Mouse (Mus musculus): ENCODE measurements at regions not wholly inside any gene's neighbourhood (a gene's known extent, or its start where the extent isn't known, plus 50 kb on each side); places are given as distances from the start of the nearest gene placed in this dataset.

DNA sequence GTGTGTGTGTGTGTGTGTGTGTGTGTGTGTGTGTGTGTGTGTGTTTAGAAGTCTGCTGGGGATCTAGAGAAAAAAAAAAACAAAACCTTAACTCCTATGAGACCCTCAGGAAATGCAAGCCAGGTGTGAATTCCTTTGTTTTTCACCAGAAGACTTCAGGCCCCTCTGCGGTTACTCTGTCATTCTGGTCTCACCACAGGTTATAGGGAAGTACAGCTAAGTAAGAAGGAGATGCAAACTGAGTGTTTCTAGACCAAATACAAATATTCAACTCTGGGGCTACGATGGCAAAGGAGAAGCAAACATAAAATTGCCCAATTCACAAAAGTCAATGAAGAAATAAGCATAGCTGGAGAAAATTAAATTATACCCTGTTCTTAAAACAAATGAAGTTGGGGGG is 54.9 kb upstream of the Basp1 start:
- DNase-seq, result no peak

DNA sequence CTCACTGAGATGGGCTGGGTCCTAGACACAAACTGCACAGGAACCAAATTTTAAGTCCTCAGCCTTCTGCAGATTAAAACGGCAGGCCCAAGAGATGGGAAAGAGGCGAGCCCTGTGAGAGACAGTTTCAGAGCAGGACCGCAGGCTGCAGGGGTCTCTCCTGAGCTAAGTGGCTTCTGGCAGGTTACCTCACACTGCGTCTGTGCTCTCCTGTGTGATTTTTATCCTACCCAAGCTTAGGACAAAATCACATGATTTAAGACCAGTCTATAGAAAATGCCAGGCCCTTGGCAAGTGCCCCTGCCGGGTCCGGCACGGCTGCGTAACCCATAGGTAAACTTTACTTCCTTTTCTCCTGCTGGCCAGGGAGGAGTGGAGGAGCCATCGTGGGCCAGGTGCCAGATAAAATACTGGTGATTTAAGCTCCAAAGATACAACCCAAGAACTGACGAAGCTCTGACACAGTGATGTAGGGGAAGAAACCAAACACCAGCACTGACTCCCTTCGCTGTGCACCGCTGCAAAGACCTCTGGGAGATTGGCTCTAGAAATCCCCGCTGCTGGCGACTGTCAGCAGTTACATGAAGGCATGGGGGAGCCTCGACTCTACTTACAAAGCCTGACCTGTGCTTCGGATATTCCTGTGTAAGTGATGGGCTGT is 55.8 kb upstream of the Basp1 start:
- no peak for DNase-seq

DNA sequence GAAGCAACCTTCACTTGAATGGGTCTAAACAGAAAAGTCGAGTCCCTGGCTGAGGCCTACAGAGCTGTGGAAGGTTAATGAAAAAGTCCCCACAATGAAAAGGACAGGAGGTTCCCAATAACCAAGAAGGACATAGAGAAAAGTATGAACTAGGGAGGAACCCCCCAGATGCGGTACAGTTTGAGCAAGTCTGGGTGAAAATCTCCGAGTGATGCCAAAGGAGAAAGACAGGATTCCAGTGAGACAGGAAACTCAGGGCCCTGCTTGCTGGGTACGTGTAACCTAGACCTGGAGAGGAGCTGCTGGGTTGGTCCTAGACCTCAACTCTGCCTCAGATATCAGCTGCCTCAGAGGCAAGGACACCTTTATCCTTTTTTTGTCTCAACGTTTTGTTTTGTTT is 57.8 kb upstream of the Basp1 start:
- no peak for DNase-seq

DNA sequence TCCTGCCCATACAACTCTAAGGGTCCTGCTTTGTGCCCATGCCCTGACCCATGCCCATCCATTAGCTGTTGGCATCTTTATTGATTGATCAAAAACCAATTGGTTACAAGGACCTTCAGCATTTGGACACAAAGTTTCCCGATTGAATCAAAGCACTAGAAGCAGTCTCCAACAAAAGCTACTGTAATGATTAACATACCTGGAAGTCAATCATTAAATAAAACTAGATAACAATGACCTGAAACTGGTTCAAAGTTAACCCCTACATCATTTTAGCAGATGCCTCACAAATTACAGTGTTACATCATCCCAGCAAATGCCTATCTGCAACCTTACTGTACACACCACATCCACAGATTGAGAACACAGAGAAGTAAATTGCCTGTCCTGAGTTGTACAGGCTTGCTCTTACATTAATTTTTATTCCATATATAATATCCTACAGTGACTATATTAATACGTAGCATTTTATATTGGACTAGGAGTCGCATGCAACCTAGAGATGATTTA is 59.7 kb upstream of the Basp1 start:
- no peak for DNase-seq

DNA sequence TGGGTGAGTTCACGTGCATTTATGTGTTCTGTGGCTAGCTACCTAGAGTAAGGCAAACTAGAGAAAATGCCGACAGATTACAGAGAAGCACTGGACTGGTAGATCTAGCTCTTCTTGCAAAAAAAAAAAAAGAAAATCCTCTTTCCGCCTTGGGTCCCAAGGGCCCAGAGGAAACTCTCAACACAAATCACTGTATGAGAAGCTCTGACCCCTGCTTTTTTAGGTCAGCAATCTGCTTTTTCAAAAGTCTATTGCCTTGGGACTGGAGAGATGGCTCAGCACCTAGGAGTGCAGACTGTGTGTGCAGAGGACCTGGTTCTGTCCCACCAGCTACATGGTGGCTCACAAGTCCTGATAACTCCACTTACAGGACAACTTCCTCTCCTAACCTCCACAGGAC is 60.5 kb upstream of the Basp1 start:
- DNase-seq, result peak; percentile 23 to 56

DNA sequence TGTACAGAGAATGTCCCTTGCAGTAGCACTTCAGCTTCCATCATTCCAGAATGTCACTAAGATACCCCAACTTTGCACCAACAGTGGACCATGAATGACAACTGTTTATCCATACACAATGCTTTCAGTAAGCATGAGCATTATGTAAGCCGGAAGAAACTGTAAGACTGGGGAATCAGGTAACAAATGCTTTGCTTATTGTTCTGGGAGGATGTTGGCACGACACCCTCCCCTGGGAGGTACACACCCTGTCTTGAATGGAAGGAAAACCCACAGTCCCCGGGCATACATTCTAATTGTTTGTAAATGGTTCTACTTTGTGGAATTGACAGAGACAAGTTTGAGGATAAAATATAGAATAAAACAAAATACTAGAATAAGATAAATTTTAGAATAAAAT is 69.0 kb upstream of the Basp1 start:
- DNase-seq, result peak; percentile 54 to 67

DNA sequence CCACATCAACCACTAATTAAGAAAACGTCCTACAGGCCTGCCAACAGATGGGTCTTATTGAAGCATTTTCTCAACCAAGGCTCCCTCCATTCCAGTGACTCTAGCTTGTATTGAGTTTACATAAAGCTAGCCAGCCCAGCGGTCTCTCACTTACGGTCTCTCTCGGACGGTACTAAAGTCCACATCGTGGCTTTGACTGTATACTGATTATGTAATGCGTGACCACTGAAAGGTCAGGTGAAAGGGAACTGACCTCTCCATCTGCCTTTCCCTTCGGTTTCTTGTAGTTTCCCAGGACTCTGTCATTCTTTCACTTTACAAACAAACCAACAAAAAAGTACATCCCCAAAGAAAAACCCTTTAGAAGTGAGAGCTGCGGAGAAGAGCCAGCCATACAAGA is 71.8 kb upstream of the Basp1 start:
- peak; percentile 28 to 64 for DNase-seq

DNA sequence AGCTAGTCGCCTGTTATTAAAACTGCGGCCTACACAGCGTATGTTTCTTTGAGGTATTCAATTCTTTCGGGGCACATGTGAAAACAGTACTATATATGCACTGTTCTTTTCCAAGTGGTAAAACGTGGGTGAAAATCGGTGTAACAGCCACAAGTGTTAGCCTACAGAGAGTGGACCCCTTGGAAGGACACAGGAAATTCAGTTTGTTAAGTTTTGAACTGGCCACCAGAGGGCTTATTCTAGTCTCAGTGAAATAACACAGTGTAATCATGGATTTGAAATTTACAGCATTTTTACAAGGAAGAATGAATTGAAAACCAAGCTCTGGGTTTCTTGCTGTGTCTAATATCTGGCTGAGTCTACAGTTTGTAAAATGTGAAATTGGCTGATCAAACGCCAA is 72.6 kb upstream of the Basp1 start:
- peak in 1 of 2 experiments; percentile 26 for DNase-seq

DNA sequence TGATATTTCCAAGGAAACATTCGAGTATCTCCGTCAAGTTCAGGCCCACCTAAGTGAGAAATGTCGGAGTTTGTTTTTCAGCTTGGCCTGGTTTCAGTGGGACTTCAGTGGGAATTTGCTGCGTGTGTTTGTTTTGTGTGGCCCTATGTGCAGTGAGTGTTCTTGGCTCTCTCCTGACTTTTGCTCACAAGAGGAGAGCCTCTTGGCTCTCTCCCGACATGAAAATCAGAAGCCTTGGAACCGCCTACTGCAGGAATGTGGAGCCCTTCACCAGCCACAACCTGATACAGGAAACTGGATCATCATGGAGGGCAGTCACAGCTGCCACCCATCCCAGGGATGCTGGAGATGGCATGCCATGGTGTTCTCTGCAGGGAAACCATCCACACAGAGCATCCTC is 76.2 kb upstream of the Basp1 start:
- no peak for DNase-seq

DNA sequence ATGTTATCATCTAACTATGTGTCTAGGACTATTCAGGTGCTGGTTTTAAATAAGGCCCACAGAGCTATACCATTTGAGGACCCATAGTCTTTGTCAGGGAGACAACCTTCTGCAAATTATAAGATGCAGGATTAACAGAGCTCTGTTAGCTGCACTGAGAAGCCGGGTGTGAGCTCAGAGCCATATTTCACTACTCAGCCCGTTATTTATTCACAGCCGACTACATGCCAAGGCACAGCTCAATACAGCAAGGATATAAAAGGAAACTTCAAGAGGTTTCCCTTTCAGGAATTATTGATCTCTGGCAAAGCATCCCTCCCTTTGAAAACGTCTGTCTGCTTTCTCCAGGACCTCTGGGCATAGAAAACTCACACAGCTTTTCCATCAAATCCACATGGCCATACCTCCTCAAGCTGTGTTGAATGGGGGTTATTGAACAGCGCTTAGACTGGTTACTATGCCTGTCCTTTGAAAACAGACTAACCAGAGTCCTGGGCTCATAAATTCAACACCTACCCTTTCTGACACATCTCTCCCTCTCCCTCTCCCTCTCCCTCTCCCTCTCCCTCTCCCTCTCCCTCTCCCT is 78.7 kb upstream of the Basp1 start:
- DNase-seq, result no peak

DNA sequence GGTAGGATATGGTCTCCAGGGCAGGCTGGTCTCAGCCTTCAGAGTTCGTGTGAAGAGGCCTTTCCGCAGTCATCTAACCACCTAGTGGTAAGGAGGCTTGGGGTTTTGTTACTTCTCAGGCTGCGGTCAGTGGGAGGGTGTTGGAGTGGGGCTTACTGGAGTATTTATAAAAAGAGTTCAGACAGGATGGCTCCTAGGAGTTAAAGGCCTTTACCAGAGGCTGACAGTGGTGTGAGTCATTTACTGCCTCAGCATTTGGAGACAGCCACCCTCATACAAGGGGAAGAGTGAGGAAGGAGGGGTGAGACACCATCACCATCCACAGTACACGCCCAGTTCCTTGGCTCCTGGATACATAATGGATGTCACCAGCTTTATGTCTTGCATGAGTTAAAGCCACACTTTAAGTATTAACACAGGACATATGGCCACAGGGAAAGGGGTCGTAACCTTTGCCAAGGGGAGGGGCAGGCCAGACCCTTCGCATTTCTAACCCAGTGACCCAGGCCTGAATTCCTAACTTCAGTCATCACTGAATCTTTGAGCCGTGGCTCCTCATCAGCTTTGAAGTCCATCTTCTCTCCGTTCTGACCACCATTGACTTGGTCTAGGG is 81.2 kb upstream of the Basp1 start:
- DNase-seq, result no peak

DNA sequence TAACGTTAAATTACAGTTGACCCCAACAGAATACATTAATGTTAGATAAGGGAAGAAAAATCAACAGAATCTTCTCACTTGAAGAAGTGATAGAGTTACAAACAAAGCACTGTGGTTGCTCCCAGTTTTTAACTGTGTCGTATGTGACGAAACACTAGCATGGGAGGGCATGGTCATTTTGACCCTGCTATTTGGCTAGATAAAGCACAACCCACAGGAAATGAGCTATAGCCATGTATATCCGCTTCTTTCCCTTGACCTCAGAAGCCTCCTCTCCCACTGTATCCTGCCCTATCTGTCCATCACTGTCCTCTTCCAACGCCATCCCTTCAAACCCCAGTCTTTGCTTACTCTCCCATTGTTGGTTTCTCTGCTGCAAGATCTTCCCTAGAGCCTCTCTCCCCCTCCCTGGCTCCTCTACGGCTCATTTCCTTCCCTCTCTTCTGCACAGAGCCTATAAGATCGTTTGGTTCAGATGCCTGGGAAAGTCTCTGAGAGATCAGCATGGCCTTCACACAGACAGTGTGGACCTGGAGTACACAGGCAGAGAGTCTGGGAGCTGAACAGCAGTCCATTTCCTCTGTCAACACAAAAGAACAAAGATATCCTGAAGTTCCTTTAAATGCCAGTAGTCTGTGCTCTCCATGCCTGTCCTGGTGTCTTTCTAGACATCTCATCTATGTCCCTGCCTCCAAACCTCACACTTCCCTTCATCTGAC is 82.5 kb upstream of the Basp1 start:
- DNase-seq, result no peak

DNA sequence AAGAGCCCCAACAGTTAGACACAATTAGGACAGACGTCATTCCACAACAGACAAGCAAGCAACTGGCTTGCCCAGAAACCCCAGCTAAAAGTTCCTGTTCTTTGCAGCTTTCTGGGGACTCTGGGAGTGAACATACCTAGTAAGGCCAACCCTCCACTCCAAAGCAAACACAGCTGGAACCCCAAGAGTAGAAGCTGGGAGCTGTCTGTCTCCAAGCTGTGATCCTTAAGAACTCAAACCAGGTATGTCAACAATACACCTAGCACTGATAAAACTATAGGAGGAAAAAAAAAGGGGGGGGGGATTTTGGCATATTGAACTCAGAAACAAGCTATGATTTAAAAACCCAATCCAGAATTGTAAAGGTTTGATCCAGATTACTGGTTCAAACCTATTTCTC is 84.2 kb upstream of the Basp1 start:
- no peak for DNase-seq

DNA sequence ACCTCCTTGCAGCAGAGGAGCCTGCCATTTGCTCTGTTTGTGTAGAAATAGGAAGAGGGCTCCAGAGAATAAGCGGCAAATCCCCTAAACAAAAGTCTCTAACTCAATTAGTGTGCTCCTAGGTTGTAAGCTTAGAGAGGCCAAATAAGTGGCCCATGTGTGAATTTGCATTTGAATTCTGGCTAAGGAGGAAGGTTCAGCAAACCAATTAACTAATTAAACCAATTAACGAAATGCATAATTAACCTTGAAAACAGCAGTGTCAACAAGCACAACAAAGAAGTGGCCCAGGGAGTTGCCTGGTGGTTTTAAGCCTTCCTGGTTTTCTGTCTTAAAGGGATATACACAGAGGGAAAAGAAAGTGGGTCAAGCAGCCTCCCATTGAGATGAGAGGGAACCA is 84.9 kb upstream of the Basp1 start:
- no peak for DNase-seq

DNA sequence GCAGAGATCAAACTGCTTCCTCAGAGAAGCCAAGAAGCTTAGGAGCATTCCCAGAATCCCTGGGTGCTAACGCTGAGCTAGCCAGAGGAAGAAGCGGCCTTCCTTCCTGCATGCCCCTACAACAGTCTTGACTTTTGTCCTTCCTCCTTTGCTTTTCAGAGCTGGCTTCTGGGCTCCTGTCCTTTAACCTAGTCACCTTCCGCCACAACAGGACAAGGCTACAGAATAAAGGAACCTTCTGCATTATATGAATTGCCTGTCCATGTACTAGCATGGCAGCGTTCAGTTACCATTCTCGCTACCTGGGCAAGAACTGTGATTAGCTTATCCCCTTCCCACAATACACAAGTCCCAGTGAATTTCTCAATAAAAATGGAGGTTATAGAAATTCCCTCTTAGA is 88.9 kb upstream of the Basp1 start:
- DNase-seq, result peak; percentile 19 to 24

DNA sequence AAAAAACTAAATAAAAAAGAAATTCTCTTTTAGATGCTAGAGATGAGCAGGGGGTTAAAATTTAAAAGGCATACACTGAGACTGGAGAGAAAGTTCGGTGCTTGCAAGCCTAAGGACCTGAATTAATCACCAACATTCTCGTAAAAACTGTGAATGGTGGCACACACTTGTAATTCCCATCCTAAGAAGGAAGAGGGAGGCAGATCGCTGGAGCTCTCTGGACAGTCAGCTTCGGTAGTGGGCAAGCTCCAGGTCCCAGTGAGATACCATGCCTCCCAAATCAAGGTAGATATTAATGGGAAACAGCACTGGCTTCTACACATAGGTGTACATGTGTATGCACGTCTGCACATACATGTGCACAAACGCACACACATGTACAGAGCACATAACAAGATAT is 89.5 kb upstream of the Basp1 start:
- no peak for DNase-seq

DNA sequence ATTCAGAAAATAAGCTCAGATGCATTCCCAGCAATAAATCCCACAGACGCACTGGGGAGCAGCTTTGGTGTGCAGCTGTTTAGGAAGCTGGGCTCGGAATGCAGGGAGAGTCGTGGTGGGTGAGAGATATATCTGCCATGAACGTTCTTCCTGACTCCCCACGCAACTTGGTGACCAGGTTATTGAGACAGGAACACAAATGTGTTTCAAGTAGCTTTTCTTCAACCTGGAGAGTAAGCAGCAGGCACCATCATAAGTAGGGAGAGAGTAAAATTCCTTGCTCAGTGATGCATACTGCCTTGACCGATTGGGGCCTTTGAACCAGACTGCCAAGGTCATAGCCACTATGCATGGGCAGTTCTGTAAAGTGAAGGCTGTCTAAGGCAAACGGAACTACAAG is 95.6 kb upstream of the Basp1 start:
- peak; percentile 53 to 73 for DNase-seq

DNA sequence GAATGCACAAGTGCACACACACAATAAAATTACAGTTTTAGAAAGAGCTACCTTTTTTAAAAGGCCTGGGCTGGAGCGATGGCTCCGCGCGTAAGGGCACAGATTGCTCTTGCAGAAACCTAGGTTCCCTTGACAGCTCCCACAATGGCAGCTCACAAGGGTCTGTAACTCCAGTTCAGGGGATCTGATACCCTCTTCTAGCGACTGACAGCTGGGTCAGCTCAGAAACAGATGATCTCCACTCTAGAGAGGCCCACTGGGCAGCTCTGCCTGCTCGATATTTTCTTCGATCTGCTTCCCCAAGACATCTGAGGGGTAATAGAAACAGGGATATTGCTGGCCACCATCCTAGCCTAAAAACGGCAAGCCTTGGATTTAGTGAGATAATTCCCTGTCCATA is 96.0 kb upstream of the Basp1 start:
- DNase-seq, result no peak

DNA sequence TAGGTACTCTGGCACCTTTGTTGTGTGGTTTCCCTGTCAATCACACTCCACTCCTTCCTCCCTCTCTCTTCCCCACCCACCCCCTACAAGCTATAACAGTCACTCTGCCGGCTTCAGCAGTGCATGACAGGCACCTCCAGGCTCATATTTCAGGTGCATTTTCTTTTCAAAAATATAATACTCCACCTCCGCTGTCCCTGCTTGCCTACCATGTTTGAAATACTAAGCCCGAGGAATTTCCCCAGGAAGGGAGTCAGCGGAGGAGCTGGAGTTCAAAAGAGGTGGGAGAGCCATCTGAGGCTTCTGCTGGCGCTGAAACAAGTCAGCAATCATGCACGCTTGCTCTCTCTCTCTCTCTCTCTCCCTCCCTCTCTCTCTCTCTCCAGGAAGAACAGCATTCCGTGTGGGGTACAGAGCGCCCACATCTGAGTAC is 96.5 kb upstream of the Basp1 start:
- DNase-seq, result peak; percentile 21 to 30

DNA sequence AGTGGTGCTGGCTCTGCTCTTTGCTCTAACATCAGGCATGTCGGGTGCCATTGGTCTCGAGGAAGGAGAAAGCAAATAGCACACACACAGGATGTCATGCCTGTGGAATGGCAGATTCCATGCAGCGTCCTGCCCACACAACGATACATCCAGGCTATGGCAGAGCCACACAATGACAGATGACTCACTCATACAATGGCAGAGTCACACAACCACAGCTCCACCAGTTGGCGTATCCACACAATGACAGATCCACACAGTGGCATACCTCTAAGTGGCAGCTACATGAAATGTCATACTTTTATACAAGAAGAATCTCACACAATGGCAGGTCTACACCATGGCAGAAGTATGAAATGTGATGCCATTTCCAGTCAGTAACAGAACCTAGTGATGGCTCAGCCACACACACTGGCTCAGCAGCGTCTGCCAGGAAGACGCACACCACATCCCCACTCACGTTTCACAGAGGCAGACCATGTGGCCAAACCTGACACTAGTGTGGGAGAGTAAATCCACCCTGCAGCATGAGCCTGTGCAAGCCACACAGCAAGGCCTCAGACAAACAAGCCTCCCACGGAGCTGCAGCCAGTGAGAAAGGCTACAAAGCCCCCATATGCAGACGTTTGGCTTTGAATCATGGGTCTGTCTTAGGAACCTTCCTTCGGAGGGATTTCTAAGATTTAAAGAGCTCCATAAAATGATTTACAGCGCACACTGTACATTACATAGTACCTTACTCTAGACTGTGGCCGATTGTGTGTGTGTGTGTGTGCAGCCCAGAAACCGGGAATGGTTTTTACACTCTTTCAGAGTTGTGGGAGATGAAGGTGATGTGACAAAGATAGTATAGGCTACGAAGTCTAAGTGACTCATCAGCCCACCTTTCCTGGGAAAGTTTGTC is 104.0 kb upstream of the Myo10 start:
- DNase-seq, result no peak

DNA sequence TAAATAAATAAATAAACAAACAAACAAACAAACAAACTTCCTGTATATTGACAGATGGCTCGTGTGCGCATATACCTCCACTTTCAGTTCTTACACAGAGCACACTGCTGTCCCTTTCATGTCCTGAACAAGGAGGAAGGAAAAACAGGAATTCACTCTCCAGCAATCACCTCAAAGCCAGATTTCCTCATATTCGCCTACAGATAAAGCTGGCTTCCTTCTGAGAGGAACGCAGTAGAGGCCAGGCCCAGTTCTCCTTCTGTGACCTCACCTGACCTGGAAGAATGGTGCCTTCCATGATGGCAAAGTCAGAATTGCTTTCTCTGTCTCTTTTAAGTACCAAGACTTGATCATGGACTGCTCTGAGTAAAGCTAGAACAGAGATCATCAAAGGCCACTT is 98.1 kb upstream of the Myo10 start:
- DNase-seq, result no peak

DNA sequence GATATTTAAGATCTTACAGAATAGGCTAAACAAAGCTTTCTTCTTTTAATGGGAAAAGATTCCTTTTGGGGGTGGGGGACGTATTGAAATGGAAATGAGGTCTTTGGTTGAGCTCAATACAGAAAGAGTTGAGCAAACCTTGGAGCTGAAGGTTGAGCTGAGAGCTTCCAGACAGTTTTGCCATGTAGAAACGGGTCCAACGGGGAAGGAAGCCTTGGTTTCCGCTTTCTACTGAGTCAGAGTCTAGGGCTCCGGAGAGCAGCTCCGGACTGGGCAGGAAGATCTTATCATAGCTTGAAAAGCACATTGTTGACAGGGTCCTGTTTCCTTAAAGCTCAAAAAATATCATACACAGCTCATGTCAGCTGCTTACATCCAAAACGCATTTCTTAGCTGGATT is 97.0 kb upstream of the Myo10 start:
- DNase-seq, result peak; percentile 39 to 49
